Mouse (Mus musculus) large intestine, adult 2 months (tissue): ENCODE data around the gene Ccdc9. TPM values are rescaled to one million over a fixed set of nuclear protein-coding genes. Genes with fewer than 3 reads are reported as not detected.

ENCODE experiments used
- DNase-seq: peaks from one replicate; pipeline ENCODE4 v3.0.0-alpha.2; 2012; ENCODE audit warnings: low read depth, low spot score
- WGBS: fragments of 180-500 bp; shearing (Covaris S2); methylation state at CpG from one replicate; pipeline ENCODE4 v1.1.7; 2018; 5-methylcytosine and 5-hydroxymethylcytosine counted together
- polyA plus RNA-seq: library from polyadenylated mRNA; depleted of rRNA; stranded (reverse); fragments of >200 nt; gene quantifications from 2 replicates; pipeline ENCODE4 v1.2.3, GENCODE M21; 2012; rRNA removed

Gene Ccdc9
- polyA plus RNA-seq = 22.7 and 37.9 TPM in 2 replicates

- DNase-seq = no peak
- 1% methylated on average over 69 of the region's 70 CpGs for WGBS
Measured at GRCm38 (mm10) chr7:16286026-16286961, at the start of gene Ccdc9. TSS of gene Ccdc9 (minus strand) at chr7:16286795.

- 70% methylated on average over 3 of the region's 3 CpGs for WGBS
- no peak for DNase-seq
Measured at GRCm38 (mm10) chr7:16329146-16329545, 42.6 kb upstream of the Ccdc9 start.

GRCm38 (mm10) chr7:16326607-16326971 is 40.0 kb upstream of the Ccdc9 start:
- 93% methylated on average over 2 of the region's 2 CpGs for WGBS
- DNase-seq = no peak

GRCm38 (mm10) chr7:16325920-16326606 is 39.5 kb upstream of the Ccdc9 start:
- 14% methylated on average over 8 of the region's 8 CpGs for WGBS
- no peak for DNase-seq

- WGBS = 80% methylated on average over 7 of the region's 7 CpGs
- no peak for DNase-seq
Measured at GRCm38 (mm10) chr7:16324661-16325060, 38.1 kb upstream of the Ccdc9 start.

- no peak for DNase-seq
- WGBS = 79% methylated on average over 6 of the region's 6 CpGs
Measured at GRCm38 (mm10) chr7:16320479-16320878, 33.9 kb upstream of the Ccdc9 start.

- 85% methylated on average over 4 of the region's 4 CpGs for WGBS
- no peak for DNase-seq
Measured at GRCm38 (mm10) chr7:16319216-16319615, 32.6 kb upstream of the Ccdc9 start.

GRCm38 (mm10) chr7:16317094-16317493 is 30.5 kb upstream of the Ccdc9 start:
- DNase-seq = no peak
- 92% methylated on average over 14 of the region's 14 CpGs for WGBS

- DNase-seq = no peak
- WGBS = 64% methylated on average over 4 of the region's 4 CpGs
Measured at GRCm38 (mm10) chr7:16315222-16315759, 28.7 kb upstream of the Ccdc9 start.

- WGBS = 21% methylated on average over 13 of the region's 13 CpGs
- DNase-seq = no peak
Measured at GRCm38 (mm10) chr7:16314221-16314775, 27.7 kb upstream of the Ccdc9 start.

GRCm38 (mm10) chr7:16313481-16314220 is 27.1 kb upstream of the Ccdc9 start:
- under 1% methylated on average over 66 of the region's 66 CpGs for WGBS
- DNase-seq = no peak

GRCm38 (mm10) chr7:16312672-16313311 is 26.2 kb upstream of the Ccdc9 start:
- no peak for DNase-seq
- 1% methylated on average over 12 of the region's 12 CpGs for WGBS

GRCm38 (mm10) chr7:16312011-16312671 is 25.5 kb upstream of the Ccdc9 start:
- DNase-seq = no peak
- under 1% methylated on average over 49 of the region's 49 CpGs for WGBS

- 1% methylated on average over 14 of the region's 14 CpGs for WGBS
Measured at GRCm38 (mm10) chr7:16311453-16312004, 24.9 kb upstream of the Ccdc9 start.

GRCm38 (mm10) chr7:16310521-16311452 is 24.2 kb upstream of the Ccdc9 start:
- 1% methylated on average over 31 of the region's 31 CpGs for WGBS
- no peak for DNase-seq

More at GRCm38 (mm10) chr7:16311453-16312004, 24.9 kb upstream of the Ccdc9 start:
- no peak for DNase-seq

GRCm38 (mm10) chr7:16310020-16310520 is 23.5 kb upstream of the Ccdc9 start:
- 1% methylated on average over 56 of the region's 56 CpGs for WGBS
- DNase-seq = no peak
